Mouse (Mus musculus) stomach, embryonic 14.5 days (tissue): ENCODE measurements around the gene Cacnb3. TPM values are rescaled to one million over a fixed set of nuclear protein-coding genes. Genes with fewer than 3 reads are reported as not detected.

Experiments
- ATAC-seq: fragments of 200-750 bp; cut with Nextera tagmentation; 2 replicates; pipeline ENCODE4 v1.8.0; 2017; ENCODE audit warnings: low read depth, moderate TSS enrichment; ENCODE audit not compliant: insufficient number of reproducible peaks, insufficient read depth, low FRiP score
- H3K27ac ChIP-seq: fragments of 300-500 bp; sonication (generic); 2 replicates; pipeline ENCODE4 v1.5.1; 2014; ENCODE audit warnings: mild to moderate bottlenecking, low read length, moderate library complexity, mixed read lengths
- H3K27me3 ChIP-seq: fragments of 300-500 bp; sonication (generic); 2 replicates; pipeline ENCODE4 v1.6.1; 2014; ENCODE audit warnings: low read length, control low read depth, mixed read lengths; ENCODE audit not compliant: control insufficient read depth, insufficient read depth
- H3K36me3 ChIP-seq: fragments of 300-500 bp; sonication (generic); 2 replicates; pipeline ENCODE4 v1.6.1; 2014; ENCODE audit warnings: mild to moderate bottlenecking, control low read depth, low read length, moderate library complexity, mixed read lengths; ENCODE audit not compliant: control insufficient read depth, insufficient read depth
- H3K4me1 ChIP-seq: fragments of 300-500 bp; sonication (generic); 2 replicates; pipeline ENCODE4 v1.6.1; 2014; ENCODE audit warnings: low read length, control low read depth, mixed read lengths; ENCODE audit not compliant: control insufficient read depth, insufficient read depth
- H3K4me2 ChIP-seq: fragments of 300-500 bp; sonication (generic); replicated peaks from 2 replicates; pipeline ENCODE4 v1.6.1; 2014; ENCODE audit warnings: low read depth, low read length, control low read depth
- H3K4me3 ChIP-seq: fragments of 300-500 bp; sonication (generic); 2 replicates; pipeline ENCODE4 v1.5.1; 2014; ENCODE audit warnings: low read depth, low read length, control low read depth
- H3K9ac ChIP-seq: fragments of 300-500 bp; sonication (generic); replicated peaks from 2 replicates; pipeline ENCODE4 v1.6.1; 2014; ENCODE audit warnings: low read depth, mild to moderate bottlenecking, control low read depth, low read length, moderate library complexity, mixed read lengths
- H3K9me3 ChIP-seq: fragments of 300-500 bp; sonication (generic); 2 replicates; pipeline ENCODE4 v1.6.1; 2016; ENCODE audit warnings: low read depth, low read length, control low read depth; ENCODE audit not compliant: control insufficient read depth
- WGBS: fragments of 180-500 bp; shearing (Covaris S2); extraction: QIAGEN DNeasy Blood & Tissue Kit; methylation state at CpG from one replicate; pipeline ENCODE4 v1.1.7; 2014; 5-methylcytosine and 5-hydroxymethylcytosine counted together
- polyA plus RNA-seq: library from polyadenylated mRNA; unstranded; fragments of >200 nt; fragmentation: Nextera tagmentation; extraction: Ambion mirVana; gene quantifications from 2 replicates; pipeline ENCODE4 v1.2.1, GENCODE M21; 2014

The Cacnb3 gene
- polyA plus RNA-seq, 1 experiment from 2014 or later: 34.4 TPM

GRCm38 (mm10) chr15:98614551-98614950 is 16.1 kb upstream of the Cacnb3 start:
- H3K4me2 ChIP-seq: no peak overlapping the region
- peaks cover 8% of the 10 kb centered on the region for H3K4me1 ChIP-seq
- no peaks in the 10 kb centered on the region for H3K27me3 ChIP-seq
- H3K4me3 ChIP-seq: no peak overlapping the region
- H3K27ac ChIP-seq: no peak overlapping the region; the same call in 1 of the 2 replicates
- H3K9ac ChIP-seq: no peak overlapping the region
- no peaks in the 10 kb centered on the region for H3K9me3 ChIP-seq
- 54% methylated on average over 9 of the region's 9 CpGs for WGBS
- ATAC-seq: no peak
- no peaks in the 10 kb centered on the region for H3K36me3 ChIP-seq

- Histone ChIP-seq H3K4me2 (no peak overlapping the region), H3K27me3 (no peaks in the 10 kb centered on the region), H3K9me3 (no peaks in the 10 kb centered on the region), H3K4me1 (peaks cover 8% of the 10 kb centered on the region), H3K36me3 (no peaks in the 10 kb centered on the region), H3K9ac (no peak overlapping the region), H3K4me3 (no peak overlapping the region), H3K27ac (no peak overlapping the region; the same call in 1 of the 2 replicates)
- WGBS: 53% methylated on average over 6 of the region's 6 CpGs
- ATAC-seq: no peak
Observed at GRCm38 (mm10) chr15:98614971-98615370, 15.7 kb upstream of the Cacnb3 start.

DNA sequence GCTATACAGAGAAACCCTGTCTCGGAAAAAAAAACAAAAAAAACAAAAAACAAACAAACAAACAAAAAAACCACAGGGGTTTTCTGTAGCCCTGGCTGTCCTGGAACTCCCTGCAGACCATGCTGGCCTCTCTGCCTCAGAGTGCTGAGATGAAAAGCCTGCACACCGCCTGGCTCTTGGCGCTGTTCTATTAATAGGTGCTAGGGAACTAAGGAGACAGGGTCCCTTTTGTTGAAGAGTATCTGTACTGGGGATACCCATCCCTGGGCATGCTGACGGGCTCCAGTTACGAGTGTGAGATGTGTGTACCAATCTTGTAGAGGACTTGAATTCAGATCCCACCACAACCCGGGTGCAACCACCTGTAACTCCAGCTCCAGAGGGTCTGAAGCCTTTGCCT is 14.9 kb upstream of the Cacnb3 start:
- ATAC-seq: no peak
- H3K9me3 ChIP-seq: no peaks in the 10 kb centered on the region
- no peak overlapping the region for H3K27ac ChIP-seq
- no peak overlapping the region for H3K9ac ChIP-seq
- H3K4me1 ChIP-seq: 0 out of 2 replicates have a peak, but pooled peaks cover 4% of the 10 kb centered on the region
- H3K27me3 ChIP-seq: no peaks in the 10 kb centered on the region
- WGBS: 74% methylated on average over 6 of the region's 6 CpGs
- no peak overlapping the region for H3K4me3 ChIP-seq
- no peak overlapping the region for H3K4me2 ChIP-seq
- no peaks in the 10 kb centered on the region for H3K36me3 ChIP-seq

GRCm38 (mm10) chr15:98616362-98617175 is 14.1 kb upstream of the Cacnb3 start:
- Histone ChIP-seq H3K36me3 (no peaks in the 10 kb centered on the region), H3K27me3 (no peaks in the 10 kb centered on the region), H3K9me3 (no peaks in the 10 kb centered on the region), H3K4me2 (no peak overlapping the region), H3K4me3 (no peak overlapping the region), H3K27ac (no peak overlapping the region), H3K4me1 (0 out of 2 replicates have a peak, but pooled peaks cover 4% of the 10 kb centered on the region), H3K9ac (no peak overlapping the region)
- WGBS: 36% methylated on average over 20 of the region's 20 CpGs
- no peak for ATAC-seq

DNA sequence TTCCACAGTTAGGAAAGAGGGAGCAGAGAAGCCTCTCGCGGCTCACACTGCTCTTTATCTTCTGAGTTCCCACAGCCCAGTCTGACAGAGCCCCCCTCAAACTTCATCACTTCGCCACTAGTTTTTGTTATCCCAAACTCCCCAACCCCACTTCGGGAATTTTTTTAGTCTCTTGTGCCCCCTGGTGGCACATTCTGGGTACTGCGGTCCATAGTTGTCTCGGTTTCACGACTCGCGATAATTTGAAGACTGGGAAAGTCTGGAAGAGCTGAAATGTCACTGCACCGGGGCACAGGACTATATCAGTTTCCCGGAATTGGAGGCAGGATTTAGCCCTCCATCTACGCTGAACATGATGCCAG is 13.5 kb upstream of the Cacnb3 start:
- Histone ChIP-seq H3K4me3 (no peak overlapping the region), H3K9me3 (no peaks in the 10 kb centered on the region), H3K36me3 (no peaks in the 10 kb centered on the region), H3K27ac (no peak overlapping the region), H3K9ac (no peak overlapping the region), H3K4me1 (0 out of 2 replicates have a peak, but pooled peaks cover 4% of the 10 kb centered on the region), H3K27me3 (no peaks in the 10 kb centered on the region), H3K4me2 (no peak overlapping the region)
- no peak for ATAC-seq
- WGBS: under 1% methylated on average over 12 of the region's 12 CpGs

DNA sequence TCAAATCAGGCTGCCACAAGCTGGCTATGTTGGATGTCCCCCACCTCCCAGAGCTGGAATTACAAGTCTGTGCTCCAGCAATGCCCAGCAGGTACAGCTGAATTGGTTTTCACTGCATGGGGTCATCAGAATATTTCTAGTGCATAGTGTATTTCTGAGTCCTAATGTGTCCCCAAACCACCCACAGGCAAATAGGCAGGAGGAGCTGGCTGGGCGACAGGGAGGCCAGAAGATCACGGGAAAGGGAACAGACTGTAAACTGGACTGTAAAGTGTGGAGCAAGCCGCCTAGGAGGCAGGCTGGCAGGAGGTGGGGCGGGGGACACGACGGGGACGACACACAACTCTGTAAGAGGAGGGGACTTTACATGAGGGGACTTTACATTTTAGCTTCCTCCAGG is 8.4 kb upstream of the Cacnb3 start:
- Histone ChIP-seq H3K9me3 (no peaks in the 10 kb centered on the region), H3K4me3 (no peak overlapping the region), H3K27me3 (no peaks in the 10 kb centered on the region), H3K4me2 (no peak overlapping the region), H3K9ac (no peak overlapping the region), H3K4me1 (peaks cover 5% of the 10 kb centered on the region; the same call in 1 of the 2 replicates), H3K27ac (no peak overlapping the region), H3K36me3 (no peaks in the 10 kb centered on the region)
- 7% methylated on average over 7 of the region's 7 CpGs for WGBS
- ATAC-seq: no peak

DNA sequence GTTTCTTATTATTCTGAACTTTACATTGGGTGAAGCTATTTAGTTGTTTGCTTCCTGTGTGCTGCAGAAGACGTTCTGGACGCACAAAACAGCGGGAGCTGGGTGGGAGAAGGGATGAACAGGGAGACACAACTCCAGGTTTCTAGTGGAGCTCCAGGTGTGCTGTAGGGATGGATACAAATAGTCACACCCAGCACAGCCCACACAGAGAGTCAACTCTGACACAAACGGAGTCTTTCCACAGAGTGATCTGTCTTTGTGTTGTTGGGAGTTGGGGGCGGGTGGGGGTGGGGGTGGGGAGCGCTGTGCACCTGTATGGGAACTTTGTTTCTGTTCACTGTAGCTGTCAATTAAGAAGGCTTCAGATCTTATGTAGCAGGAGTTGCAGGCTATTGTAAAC is 7.9 kb upstream of the Cacnb3 start:
- H3K4me3 ChIP-seq: no peak overlapping the region
- H3K27ac ChIP-seq: no peak overlapping the region
- no peak for ATAC-seq
- no peak overlapping the region for H3K9ac ChIP-seq
- no peaks in the 10 kb centered on the region for H3K27me3 ChIP-seq
- no peaks in the 10 kb centered on the region for H3K9me3 ChIP-seq
- WGBS: 20% methylated on average over 6 of the region's 6 CpGs
- no peaks in the 10 kb centered on the region for H3K36me3 ChIP-seq
- H3K4me2 ChIP-seq: no peak overlapping the region
- H3K4me1 ChIP-seq: peaks cover 5% of the 10 kb centered on the region; the same call in 1 of the 2 replicates

DNA sequence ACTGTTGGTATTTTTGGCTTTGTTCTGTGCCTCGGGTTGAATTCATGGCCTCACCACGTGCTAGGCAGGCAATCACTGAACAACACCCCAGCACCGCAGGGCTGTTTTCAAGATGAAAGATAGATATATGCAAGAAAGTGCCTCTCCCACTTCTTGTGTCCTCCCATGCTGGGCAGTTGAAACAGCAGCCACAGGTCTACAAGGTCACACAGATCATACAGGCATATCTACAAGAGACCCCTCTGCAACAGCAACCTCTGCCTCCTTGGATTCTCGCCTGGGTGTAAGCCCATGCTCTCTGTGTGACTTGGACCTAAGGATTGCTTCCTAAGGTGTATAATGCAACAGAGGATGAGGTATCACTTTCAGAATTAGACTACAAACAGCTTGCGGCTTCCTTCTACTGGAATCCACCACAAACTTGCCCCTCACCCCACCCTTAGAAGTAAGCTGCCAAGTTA is 7.2 kb upstream of the Cacnb3 start:
- H3K27me3 ChIP-seq: no peaks in the 10 kb centered on the region
- no peak for ATAC-seq
- H3K4me2 ChIP-seq: no peak overlapping the region
- peaks cover 8% of the 10 kb centered on the region for H3K4me1 ChIP-seq
- H3K36me3 ChIP-seq: no peaks in the 10 kb centered on the region
- no peak overlapping the region for H3K27ac ChIP-seq
- no peak overlapping the region for H3K4me3 ChIP-seq
- 45% methylated on average over 5 of the region's 5 CpGs for WGBS
- no peak overlapping the region for H3K9ac ChIP-seq
- H3K9me3 ChIP-seq: no peaks in the 10 kb centered on the region
